Mouse (Mus musculus): ENCODE measurements around the gene Reep6.

Gene Reep6

DNA sequence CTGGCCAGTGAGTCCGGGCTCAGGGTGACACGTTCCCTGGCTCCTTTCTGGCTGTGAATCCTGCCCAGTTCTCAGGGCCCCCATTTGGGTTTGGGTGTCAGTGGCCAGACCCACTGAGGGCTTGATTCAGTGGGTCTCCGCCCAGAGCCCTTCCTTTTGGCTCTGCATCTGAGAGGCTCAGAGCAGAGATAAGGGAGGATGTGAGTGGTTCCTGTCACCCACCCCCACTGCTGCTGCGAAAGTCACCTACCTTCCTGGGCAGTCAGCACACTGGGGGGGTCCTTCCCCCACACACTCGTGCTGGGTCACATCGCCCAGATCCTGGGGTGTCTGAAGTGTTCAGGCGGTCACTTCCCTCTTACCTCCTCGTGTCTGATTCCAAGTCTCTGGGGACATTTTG lies 23.0 kb downstream of the Reep6 start:
- DNase-seq (ENCODE audit: low read depth, low spot score): no peak

DNA sequence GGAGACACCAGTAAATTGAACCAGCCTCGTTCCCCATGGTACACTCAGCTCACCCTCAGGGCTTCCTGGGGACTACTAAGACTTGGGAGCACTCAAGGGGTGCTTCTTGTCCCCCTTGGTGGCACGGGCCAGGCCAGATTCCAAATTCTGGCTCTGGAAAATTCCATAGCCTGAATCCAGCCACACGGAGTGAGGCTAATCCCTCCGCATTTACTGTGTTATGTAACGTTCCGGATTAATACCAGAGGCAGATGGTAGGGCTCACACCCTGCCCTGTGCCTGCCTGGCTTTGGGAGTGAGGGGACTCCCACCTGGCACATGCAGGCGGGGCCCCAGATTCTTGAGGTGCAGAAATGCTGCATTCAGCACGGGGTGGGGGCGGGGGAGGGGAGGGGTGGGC lies 25.7 kb downstream of the Reep6 start:
- DNase-seq (ENCODE audit: low read depth, low spot score): no peak

DNA sequence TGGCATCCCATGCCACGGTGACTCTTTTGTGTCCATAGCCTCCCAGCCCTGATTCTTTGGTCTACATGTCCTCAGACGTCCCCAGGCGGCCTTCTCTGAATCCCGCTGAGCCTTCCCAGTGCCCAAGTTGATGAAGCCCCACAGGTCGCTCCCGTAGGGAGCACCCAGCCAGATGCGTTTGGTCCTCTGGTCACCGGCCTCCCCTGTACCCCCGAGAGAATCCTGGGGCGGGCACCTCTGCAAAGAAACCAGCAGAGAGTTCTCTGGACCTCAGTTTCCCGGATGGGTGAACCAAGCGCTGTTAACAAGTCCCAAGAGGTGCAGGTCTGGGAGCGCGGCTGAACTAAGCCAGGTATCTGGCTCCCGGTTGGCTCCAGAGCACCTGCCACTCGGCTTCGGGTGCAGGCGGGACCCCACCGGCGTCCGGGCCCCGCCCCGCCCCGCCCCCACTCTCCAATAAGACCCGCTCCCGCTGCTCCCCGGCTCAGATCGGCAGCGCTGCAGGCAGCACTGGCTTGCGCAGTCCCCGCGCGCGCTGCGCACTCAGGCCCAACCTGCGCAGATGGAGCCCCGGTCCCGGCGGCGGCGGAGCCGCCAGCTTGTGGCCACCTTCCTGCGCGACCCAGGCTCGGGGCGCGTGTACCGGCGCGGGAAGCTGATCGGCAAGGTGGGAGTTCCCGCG lies 26.4 kb downstream of the Reep6 start, which contains the start of gene Plk5:
Gene Plk5 (plus strand): TSS at position 459 of the 682 bp plus-strand sequence.
- DNase-seq (ENCODE audit: low read depth, low spot score): no peak

DNA sequence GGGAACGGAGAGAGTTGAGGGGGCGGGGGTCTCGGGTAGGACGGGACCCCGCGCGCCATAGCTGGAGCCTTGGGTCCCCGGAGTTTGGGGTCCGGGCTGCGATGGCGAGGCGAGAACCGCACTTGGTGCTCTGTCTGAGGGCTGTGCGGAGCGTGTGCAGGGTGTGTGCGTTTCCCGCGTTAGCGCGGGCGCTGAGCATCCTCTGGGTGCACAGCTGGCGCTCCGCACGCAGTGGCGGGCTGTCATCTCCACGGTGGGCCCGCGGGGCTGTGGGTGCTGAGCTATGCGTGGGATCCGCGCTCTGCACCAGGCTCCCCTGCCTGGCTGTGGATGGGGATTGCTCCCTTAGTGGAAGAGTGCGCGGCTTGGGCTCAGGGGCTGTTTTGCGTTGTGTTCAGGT lies 27.0 kb downstream of the Reep6 start:
- DNase-seq (ENCODE audit: low read depth, low spot score): no peak

DNA sequence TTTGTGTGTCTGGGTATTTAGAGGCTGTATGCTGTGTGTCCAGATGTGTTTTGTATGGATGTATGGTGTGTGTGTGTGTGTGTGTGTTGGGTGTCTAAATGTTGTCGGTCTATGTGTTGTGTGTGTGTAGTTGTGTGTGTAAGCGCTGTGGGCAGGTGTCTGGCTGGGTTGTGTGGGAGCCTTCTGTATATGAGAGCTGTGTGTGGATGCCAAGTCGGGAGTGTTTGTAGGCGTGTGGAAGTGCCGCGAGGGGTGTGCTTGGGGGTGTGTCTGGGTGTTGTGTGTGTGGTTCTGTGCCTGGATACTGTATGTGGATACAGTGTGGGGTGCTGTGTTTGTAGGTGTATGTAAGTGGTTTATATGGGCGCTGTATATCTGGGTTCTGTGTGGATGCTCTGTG lies 27.6 kb downstream of the Reep6 start:
- no peak for DNase-seq (ENCODE audit: low read depth, low spot score)

DNA sequence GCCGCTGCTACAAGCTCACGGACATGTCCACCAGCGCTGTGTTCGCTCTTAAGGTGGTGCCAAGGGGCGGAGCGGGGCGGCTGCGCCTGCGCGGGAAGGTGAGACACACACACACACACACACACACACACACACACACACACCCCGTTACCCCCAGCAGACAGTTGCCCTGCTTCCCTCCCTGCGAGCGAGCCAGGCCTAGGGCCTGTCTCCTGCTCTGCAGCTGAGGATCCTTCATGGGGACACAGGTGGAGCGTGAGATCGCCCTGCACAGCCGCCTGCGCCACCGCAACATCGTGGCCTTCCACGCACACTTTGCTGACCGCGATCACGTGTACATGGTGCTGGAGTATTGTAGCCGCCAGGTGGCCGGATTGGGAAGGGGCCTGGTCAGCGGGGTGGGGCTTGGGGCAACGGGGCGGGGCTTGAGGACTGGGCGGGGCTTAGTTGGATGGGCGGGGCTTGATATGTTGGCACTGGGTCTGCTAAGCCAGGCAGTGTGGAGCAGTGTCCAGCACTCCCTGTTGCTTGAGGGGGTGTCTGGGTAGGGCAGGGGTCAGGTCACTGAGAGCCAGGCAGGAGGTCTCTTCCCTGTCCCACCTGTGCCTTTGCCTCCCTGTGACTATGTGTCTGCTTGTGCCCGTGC lies 28.4 kb downstream of the Reep6 start:
- DNase-seq (ENCODE audit: low read depth, low spot score): no peak

DNA sequence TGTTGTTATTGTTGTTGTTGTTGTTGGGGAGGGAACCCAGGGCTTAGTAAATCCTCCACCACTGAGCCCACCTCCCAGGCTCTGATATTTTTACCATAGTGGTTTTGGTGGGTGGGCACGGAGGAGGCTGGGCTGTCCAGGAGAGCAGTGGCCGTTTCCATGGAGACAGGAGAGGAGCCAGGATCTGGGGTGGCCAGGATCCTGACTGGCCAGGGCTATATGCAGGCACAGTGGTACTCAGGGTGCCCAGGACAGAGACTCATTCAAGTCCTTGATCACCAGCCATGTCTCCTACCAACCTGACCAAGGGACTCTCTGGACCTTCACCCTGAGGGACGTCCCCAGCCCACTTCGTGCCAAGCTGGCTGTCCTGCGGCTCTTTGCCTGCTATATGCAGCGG lies 34.0 kb downstream of the Reep6 start:
- DNase-seq (ENCODE audit: low read depth, low spot score): no peak

DNA sequence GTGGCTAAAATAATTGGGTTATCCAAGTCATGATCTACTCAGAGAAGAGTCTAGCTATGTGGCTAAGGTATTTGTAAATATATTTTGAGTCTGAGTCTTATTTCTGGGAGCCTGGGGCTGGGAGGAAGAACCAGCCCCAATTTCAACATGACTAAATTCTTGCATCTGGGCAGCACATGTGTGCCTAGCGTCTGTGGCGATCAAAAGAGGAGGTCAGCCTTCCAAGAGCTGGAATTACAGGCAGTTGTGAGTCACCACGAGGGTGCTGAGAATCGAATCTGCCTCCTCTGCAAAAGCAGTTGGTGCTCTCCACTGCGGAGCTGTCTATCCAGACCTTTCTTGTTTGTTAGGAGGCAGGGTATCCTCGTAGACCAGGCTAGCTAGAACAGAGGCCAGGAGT lies 36.0 kb downstream of the Reep6 start:
- no peak for DNase-seq (ENCODE audit: low read depth, low spot score)

DNA sequence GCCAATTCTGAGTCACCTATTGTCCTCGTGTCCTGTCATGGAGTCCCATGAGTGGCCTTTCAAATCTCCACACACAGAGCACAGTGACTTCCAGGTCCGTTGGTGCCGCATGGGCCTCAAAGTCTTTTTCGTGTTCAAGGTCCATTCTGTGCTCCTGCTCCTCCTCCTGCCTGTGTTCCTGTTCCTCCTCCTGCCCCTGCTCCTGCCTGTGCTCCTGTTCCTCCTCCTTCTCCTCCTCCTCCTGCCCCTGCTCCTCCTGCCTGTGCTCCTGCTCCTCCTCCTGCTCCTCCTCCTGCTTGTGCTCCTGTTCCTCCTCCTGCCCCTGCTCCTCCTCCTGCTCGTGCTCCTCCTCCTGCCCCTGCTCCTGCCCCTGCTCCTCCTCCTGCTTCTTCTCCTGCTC lies 38.2 kb downstream of the Reep6 start:
- DNase-seq (ENCODE audit: low read depth, low spot score): no peak

DNA sequence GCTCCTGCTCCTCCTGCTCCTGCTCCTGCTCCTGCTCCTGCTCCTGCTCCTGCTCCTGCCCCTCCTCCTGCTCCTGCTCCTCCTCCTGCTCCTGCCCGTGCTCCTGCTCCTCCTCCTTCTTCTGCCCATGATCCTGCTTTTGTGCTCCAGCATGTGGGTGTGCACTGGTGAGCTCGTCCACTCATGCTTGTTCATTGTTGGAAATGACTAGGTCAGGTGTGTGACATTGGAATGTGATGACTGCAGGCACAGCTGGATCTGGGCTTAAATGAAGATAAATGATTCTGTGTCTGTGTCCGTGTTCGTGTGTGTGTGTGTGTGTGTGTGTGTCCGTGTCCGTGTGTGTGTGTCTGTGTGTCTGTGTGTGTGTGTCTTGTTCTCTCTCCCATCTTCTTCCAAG lies 38.6 kb downstream of the Reep6 start:
- DNase-seq (ENCODE audit: low read depth, low spot score): no peak

DNA sequence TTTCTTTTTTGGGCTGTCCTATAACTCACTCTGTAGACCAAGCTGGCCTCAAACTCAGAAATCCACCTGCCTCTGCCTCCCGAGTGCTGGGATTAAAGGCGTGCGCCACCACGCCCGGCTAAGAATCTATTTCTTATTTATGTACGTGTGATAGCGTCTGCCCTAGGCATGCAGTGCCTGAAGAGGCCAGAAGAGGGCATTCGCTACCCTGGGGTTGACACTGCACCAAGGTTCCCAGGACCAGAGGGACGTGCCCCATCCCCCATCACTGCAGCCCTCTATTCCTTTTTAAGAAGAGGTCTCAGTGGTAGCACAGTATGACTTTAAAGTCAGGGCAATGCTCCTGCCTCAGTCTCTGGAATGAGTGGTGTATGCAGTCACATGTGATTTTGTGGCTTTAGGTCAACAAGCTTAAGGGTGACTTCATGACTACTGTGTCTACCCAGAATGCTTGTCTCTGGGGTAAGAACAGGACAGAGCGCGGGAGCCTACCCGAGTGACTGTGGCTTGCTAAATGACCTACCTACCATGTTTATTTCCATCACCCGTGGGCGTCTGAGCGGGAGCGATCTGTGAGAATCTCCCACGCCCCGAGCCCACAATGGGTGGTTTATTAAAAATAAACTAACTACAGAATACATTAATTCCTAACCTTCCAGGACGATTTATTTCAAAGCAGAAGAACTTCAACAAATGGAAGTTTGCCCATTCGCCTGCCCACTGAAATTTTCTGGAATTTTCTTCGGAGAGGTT lies 40.4 kb downstream of the Reep6 start:
- DNase-seq (ENCODE audit: low read depth, low spot score): no peak

DNA sequence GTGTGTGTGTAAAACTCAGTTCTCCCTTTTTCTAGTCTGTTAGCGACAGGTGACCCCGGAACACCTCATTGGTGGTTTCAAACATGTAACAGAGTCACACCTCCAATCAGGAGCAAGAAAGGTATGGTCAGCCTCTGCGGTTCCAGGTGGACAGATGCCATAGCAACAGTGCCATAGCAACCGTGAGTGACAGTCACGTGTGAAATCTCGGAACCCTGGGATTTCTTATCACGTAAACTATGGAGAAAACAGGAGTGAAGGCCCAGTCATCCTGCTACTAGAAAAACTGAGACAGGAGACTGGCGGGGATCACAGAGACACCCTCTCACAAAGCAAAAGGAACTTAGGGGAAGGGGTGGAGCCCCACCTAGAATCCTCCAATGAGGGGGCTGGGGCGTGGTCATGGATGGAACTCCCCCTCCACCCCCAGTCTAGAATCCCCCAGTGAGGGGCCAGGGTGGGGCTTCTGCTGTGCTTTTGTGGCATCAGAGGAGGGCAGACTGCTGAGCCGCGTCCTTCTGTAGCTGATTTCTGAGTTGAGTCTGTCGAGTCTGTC lies 41.7 kb downstream of the Reep6 start:
- no peak for DNase-seq (ENCODE audit: low read depth, low spot score)

DNA sequence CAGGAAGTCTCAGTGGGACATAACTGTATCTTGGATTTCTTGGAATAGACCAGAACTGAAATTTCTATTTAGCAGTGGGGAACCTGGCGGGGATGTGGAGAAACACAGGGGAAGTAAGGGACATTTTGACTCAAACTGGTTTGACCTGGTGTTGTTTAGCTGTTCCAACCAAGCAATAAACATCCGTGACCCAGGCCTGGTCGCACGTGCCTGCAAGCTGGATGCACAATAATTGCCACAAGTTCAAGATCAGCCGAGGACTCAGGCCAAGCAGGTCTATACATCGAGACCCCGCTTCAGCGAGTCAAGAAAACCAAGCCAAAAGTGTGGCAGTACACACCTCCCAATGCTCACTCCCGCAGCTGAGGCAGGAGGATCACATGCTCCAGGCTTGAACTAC lies 42.2 kb downstream of the Reep6 start:
- no peak for DNase-seq (ENCODE audit: low read depth, low spot score)

DNA sequence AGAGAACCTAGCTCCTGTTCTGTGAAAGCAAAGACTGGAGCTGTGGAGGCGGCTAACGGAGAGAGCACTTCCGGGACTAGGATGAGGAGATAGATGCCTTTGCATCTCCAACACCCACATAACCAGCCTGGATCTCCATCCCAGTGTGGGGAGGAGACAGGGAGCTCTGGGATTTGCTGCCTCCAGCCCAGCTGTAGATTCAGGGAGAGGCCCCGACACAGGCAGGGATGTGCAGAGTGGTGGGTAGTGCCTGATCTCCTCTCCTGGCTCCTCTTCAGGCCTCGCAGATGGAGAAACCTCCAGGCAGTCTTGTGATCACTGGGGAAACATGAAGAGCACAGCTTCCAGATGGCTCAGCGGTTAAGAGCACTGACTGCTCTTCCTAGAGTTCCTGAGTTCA lies 43.0 kb downstream of the Reep6 start:
- DNase-seq (ENCODE audit: low read depth, low spot score): no peak

DNA sequence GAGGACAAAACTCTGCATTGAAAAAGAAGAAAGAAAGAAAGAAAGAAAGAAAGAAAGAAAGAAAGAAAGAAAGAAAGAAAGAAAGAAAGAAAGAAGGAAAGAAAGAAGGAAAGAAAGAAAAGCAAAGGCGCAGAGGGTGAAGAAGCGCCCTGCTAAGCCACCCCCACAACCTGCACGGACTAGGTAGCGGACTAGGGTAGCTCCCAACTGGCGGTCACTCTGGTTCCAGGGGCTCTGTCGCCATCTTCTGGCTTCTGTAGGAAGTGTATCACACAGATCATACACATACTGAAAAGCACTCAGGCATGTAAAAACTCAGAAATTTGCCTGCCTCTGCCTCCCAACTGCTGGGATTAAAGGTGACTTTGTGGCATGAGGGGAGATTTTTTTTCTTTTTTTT lies 44.3 kb downstream of the Reep6 start:
- DNase-seq (ENCODE audit: low read depth, low spot score): no peak

DNA sequence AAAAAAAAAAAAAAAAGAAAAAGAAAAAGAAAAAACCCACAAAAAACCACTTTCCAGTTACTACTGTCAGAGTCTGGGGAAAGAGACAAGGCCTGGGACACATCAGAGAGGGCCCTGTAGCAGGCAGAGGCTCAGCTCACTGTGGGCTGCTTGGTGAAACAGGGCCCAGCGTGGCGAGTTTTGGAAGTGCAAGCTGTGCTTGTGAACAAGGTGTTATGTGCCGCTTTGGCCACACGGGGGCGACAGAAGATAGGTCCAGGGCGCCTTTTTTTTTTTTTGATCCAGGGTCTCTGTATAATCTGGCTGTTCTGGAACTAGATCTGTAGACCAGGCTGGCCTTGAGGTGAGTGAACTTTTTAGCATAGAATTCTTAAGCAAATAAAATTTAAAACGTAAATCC lies 46.4 kb downstream of the Reep6 start:
- peak; percentile 85 for DNase-seq (ENCODE audit: low read depth, low spot score)

DNA sequence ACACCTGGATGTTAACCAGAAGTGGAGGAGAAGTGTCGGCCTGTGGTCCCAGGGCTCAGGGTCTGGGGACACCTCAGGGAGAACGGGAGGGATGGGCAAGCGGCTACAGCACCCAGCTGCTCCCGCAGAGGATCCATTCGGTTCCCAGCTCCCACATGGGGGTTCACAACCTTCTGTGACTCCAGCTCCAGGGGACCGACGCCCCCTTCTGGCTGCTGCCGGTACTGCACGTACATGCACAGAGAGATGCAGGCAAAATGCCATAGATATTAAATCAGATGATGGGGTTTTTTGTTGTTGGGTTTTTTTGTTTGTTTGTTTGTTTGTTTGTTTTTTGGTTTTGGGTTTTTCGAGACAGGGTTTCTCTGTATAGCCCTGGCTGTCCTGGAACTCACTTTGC lies 48.0 kb downstream of the Reep6 start:
- DNase-seq (ENCODE audit: low read depth, low spot score): no peak

DNA sequence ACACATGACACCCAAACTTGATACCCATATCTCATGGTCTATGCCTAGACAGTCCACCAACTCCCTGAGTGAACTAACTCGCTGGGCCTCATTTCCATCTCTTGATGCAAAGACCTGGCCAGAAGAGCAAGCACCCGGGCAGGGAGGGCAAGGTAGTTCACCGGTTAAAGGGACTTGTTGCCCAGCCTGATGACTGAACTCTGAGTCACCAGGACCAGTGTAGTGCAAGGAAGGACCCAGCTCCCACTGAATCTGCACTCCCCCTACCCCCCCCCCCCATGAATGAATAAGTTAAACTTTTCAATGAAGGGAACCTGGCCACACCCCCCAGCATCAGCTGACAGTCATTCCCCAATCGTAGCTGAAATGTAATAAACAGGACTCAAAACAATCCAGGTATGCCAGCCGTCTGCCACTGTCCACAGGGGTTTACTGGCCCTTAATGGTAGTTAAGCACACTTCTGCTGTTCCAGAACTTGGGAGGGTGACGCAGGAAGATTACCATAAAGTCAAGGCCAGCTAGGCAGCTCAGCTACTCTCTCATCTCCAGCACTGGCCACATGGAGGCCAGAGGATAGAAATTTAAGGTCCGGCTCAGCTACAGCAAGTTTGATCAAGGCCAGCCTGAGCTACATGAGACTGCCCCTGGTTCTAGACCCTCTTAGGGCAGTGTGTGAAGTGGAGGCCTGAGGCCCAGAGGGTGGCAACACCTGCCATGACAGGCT lies 53.0 kb downstream of the Reep6 start:
- no peak for DNase-seq (ENCODE audit: low read depth, low spot score)

DNA sequence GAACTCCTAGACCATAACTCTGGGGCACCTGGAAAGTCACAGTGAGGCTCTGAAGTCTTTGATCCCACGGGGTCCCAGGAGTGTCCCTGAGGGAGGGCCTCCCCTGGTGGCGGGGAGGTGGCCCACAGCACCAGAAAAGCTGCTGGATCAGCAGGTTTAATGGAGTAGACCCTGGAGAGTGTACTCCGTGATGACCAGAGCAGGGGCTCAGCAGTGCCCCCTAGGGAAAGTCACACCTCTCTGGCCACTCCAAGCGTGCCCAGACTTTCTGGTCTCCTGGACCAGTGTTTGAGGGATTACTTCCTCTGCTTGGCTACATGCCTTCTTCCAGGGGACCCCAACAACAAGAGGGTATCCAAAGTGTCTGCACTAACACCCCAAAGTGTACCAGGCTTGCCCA lies 53.7 kb downstream of the Reep6 start:
- no peak for DNase-seq (ENCODE audit: low read depth, low spot score)

DNA sequence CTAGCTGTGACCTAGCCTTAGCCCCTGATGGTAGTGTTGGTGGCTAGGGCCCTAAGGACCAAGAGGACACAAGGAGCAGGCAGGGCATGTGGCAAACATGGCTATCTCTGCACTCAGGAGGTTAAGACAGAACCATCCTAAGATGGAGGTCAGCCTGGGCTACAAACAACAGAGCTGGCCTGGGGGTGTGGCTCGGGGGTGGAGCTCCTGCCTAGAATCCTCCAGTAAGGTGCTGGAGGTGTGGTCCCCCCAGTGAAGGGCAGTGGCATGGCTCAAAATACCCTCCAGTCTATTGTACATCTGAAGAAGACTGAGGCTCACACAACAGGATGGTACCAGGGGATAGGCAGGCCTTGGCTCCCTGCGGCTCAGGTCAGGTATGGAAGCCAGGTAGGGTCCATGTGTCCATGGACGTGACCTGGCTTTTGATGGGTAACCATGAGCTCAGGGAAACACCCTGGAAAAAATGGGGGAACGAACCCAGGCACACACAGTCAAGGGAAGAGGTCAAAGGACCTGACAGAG lies 54.4 kb downstream of the Reep6 start:
- DNase-seq (ENCODE audit: low read depth, low spot score): no peak

DNA sequence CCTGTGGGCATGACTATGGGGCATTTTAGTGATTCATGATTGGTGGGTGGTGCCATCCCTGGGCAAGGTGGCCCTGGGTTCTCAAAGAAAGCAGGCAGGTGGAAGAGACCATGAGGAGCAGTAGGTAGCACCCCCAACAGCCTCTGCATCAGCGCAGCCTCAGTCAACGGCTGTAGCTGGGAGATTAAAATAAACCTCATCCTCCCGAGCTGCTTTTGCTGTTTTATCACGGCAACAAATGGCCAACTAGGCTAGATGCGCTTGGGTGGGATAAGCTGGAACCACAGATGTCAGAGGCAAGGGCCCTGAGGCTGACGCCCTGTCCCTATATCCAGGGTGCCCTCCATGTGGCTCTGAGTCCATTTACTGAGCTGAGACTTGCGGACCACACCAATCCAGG lies 55.0 kb downstream of the Reep6 start:
- DNase-seq (ENCODE audit: low read depth, low spot score): no peak

DNA sequence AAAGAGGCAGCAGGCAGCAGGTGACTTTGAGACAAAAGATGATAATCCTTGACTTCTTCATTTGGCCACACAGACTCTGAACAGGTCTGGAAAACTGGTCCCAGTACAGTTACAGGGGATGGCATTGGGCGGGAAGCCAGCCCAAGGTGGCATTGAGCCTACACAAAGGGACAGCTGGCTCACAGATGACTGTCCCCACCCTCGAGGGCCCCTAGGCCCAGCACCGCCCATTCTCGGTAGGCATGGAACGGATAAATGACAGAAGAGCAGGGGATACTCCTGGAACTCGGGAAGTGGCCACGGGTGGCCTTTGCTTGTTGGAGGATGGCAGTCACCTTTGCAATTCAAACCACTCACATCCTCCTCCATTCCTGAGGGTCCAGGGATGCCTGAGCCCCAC lies 55.6 kb downstream of the Reep6 start:
- DNase-seq (ENCODE audit: low read depth, low spot score): no peak

All from skeletal muscle tissue, adult 2 months (tissue).